Mouse (Mus musculus): ENCODE measurements around the gene Nol9.
"Not testable (repeated sequence)": the region's sequence is repeated elsewhere in the genome, so short reads cannot be mapped to it uniquely, and the experiment has no call there.

Nol9 gene

DNA sequence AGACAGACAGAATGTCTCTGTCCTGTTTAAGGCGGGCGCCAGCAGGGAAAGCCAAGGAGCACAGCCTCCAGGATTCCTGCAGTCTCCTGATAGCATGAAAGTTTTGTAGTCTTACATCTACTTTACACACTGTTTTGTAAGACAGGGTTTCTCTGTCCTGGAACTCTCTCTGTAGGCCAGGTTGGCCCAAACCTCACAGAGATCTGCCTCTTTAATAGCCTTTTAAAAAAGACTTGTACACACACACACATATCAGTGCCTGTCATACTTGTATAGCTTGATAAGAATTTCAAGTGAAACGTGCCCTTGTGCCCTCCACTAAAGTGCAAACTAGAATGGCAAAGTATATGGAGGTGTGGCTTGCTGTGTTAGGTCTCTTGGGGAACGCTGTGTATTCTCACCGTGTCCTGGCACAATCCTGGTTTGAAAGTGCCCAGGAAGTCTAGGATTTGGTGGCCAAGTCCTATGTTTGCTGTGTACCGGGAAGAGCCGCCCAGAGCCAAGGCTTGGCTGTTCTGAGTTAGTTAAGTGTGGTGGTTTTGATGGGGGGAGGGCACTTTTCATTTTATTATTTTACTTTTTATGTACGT, 27.9 kb upstream of the Nol9 start:
- no peak for DNase-seq

DNA sequence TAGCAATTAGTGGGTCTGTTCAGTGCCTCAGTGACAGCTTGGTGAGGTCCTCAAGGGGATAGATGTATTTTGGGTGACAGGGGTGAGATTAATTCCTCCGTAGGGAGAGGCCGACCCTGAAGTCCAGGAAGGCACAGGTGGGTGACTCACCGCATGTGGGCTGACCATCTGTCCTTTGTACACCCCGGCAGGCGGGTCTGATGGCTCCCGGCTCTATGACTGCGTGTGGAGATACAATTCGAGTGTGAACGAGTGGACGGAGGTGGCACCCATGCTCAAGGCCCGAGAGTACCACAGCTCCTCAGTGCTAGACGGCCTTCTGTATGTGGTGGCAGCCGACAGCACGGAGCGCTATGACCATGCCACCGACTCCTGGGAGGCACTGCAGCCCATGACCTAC, 27.0 kb upstream of the Nol9 start:
- no peak for DNase-seq

DNA sequence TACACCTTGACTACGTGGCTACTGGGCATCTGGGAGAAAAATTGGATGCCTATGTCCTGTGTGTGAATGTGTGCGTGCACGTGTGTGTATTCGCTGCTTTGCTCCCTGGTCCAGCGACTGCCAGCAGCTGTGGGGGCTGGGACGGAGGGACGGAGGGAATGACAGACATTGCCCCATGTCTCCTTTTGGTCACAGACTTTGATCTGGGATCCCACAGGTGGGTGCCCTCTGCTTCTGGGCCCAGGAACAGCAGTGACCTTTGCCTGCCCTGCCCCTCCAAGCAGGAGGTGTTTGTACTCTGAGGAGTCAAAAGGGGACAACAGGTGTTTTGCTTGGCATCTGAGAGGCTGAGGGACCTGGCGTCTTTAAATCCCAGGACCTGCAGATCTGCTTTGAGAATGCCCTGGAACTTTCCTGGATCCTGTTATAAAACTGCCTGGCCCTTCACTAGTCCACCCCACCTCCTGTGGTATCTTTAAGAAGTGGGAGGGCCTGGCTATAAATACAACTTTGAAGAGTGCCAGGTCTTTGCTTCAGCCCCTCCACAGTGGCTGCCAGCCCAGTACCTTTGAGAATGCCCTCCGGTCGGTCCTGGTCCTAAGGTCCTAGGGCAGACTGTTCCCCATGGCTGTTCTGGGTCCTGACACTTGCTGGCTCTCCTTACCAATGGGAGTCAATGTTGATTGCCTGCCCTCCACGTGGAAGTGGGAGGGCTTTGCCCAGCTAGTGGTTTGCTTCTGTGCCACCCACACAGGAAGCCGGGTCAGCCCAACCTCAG, 25.9 kb upstream of the Nol9 start:
- no peak for DNase-seq

DNA sequence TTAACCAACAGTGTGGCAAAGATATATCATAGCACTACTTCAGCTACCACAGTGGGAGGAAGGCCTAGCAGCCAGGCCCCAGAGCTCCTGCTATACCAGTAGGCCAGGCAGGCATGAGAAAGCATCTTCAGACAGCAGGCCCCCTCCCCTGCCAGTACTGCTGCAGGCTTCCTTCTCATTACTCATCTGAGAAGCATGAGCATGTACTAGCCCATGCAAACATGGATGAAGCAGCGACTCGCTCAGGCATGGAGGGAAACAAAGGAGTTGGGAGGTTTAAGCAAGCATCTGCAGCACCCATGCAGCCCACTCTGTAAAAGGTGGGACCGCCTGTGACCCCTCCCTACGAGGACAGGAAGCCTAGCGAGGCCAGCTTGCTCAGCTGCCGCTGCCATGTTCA, 20.0 kb upstream of the Nol9 start:
- DNase-seq = no peak

DNA sequence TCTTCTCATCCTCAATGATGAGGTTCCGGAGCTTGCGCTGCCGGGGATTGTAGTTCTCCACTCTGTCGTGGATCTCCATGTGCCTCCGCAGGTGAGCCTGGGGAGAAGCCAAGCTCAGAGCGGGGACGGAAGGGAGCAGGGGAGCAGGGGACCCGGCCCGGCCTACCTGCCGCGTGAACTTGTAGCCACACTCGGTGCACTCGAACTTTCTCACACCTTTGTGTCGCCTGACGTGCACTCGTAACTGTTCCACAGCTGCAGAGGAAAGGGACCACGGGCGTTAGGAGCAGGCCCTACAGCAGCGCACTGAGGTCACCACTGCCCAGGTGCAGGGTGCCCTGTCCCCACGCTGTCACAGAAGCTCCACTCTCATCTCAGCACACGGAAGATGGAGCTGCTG, 19.1 kb upstream of the Nol9 start:
- DNase-seq = no peak

DNA sequence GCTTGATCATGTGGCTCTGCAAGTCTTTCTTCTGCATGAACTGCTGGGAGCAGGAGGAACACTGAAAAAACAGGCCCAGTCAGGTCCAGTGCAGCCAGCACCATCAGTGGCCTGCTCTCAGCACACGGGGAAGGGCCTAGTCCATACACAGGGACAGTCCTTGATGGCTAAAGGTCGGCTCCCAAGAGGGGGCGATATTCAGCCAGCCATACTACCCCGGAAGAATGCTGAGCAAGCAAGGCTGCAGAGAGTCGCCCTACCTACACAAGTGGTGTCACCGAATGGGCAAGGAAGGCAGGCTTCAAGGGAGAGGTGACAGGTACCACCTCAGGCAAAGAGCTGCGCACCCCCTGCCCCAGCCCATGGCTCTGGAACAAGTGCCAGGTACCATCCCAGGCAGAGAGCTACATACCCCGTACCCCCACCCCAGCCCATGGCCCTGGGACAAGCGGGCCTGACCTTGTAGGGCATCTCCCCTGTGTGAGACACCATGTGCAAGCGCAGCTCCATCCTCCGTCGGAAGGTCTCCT, 17.5 kb upstream of the Nol9 start:
- DNase-seq = no peak

DNA sequence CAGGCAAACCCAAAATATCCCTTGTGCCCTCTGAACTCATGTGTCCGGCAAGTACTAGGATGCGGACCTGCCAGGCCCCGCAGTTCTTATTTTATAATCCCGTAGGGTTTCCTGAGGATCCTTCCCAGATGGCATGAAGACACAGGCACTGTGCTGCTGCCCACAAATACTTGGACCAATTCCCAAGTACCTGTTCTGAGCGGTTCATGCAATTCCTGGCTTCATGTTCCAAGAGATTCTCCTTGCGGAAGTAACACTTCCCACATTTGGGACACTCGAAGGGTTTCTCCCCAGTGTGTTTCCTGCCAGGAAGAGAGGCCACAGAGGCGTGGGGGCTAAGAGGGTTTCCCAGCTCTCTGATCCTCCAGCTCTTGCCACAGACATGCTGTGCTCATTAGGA, 16.6 kb upstream of the Nol9 start:
- no peak for DNase-seq

DNA sequence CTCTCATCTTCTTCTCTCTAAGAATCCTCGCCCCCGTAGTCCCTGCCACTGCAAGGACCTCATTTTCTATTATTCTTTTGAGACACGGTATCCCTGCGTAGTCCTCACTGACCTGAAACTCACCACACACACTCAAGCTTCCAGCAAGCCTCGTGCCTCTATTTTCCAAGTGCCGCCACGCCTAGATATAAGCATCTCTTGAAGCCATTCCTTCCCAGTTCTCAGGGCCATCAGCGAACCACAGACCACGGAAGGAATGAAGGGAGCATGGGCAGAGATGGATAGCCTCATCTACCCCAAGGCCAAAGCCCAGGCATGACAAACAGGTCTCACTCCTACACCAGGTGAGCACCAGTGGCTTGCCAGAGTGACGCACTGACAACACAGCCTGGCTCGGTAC, 14.6 kb upstream of the Nol9 start:
- no peak for DNase-seq

DNA sequence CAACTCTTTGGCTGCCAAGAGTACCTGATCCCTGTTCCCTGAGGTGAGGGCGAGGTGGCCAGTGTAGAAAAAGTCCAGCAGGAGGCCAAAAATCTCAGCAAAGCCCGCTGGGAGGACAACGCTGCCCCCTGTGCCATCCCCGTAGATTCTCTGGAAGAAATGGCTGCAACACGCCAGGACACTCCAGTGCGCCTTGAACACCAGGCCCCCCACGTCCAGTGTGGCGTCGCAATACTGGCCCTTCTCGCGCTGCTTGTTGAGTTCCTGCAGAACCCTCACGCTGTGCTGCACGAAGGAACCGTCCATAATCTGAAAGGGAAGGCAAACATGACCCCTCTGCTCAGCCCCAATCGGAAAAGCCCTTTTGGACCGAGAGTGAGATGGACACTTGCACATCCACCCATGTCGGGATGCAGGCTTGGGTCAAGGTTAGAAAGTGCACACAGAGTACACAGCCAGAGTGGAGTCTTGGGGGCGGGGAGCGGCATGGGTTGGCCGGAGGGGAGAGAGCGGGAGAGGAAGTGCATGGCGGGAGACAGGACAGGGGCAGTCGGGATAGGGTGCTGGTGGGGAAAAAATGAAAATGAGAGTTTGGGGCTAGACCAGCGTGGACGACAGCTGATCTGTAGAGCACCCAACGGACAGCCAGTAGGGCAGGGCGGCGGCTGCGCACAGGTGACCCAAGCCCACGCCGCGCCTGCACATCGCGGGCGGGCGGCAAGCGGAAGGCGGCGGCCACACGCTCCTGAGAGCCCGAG, 12.2 kb upstream of the Nol9 start:
- DNase-seq = peak; percentile 68

DNA sequence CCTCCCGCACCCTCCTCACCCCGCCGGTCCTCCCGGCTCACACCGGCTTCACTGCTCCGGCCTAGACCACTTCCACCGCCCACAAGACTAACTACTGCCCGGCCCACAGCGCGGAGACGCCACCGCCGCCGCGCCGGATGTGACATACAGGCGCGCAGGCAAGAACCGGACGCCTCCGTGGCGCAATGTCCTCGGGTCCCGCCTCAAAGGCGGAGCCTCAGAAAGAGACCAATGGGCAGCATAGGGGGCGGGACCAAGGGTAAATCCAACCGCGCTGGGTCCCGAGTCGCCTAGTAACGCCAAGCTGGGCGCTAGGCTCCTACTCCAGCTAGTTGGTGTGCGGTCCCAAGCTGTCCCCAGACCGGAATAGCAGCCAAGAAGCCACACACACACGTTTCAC, 11.6 kb upstream of the Nol9 start, which contains the start of gene Zbtb48:
TSS of gene Zbtb48 (minus strand) at position 148 of the 400 bp plus-strand sequence.
- peak; percentile 97 for DNase-seq

DNA sequence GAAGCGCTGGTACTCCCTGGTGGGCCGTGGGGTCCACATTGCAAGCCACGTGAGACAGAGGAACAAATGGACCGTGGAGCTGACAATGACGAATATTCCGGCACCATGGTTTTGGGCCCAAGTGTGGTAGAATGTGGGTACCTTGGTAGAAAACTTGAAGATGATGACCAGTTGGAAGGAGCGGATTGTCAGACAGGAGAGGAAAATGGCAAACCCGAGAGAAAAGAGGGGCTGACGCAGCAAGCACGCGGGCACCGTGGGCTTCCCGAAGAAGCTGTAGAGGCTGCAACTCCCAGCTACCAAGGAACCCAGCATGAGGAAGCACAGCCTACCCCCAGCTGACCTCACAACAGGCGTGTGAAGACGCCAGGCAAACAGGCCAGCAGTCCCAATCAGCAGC, 10.7 kb upstream of the Nol9 start:
- DNase-seq = no peak

DNA sequence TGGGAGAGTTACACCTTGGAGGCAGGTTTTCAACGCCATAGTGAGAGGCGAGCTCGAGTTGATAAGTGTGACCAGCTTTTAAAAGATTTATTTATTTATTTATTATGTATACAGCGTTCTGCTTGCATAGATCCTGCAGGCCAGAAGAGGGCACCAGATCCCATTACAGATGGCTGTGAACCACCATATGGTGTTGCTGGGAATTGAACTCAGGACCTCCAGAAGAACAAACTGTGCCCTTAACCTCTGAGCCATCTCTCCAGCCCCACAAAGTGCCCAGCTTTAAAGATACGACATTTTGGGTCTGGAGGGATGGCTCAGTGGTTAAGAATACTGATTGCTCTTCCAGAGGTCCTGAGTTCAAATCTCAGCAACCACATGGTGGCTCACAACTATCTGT, 10.0 kb upstream of the Nol9 start:
- no peak for DNase-seq

DNA sequence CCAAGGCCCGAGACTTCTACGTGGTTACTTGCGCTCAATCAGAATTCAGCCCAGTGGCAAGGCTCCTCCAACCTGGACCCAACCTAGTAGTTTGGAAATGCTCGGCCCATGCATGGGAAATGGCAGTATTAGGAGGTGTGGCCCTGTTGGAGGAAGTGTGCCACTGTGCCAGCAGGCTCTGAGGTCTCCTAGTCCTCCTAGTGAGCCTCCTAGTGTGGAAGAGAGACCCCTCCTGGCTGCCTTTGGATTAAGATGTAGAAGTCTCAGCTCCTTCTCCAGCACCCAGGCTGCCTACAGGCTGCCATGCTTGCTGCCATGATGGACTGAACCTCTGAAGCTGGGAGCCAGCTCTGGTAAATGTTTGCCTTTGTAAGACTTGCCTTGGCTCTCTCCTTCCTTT, 9.1 kb upstream of the Nol9 start:
- no peak for DNase-seq

DNA sequence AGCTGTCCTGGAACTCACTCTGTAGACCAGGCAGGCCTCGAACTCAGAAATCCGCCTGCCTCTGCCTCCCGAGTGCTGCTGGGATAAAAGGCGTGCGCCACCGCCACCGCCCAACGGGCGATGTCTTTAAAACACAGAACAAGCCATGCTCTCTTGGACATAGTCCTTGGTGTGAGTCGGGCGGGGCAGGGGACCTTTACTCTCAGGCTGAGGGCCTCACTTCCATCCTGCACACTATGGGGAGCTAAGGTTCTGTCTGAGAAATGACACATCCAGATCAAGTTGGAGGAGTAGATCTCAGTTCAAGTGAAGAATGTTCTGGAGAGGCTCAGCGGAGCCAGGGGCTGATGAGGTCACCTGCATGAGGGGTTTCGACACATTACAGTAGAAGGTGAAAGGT, 6.2 kb upstream of the Nol9 start:
- DNase-seq = no peak

DNA sequence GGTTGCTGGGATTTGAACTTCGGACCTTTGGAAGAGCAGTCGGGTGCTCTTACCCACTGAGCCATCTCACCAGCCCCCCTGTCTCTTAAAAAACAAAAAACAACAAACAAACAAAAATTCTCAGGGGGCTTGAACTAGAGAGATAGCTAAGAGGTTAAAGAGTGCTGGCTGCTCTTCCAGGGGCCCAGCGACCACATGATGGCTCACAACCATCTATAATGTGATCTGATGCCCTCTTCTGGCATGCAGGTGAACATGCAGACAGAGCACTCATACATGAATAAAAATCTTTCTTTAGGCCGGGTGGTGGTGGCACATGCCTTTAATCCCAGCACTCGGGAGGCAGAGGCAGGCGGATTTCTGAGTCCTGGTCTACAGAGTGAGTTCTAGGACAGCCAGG, 2.7 kb upstream of the Nol9 start:
- not testable (repeated sequence) for DNase-seq

DNA sequence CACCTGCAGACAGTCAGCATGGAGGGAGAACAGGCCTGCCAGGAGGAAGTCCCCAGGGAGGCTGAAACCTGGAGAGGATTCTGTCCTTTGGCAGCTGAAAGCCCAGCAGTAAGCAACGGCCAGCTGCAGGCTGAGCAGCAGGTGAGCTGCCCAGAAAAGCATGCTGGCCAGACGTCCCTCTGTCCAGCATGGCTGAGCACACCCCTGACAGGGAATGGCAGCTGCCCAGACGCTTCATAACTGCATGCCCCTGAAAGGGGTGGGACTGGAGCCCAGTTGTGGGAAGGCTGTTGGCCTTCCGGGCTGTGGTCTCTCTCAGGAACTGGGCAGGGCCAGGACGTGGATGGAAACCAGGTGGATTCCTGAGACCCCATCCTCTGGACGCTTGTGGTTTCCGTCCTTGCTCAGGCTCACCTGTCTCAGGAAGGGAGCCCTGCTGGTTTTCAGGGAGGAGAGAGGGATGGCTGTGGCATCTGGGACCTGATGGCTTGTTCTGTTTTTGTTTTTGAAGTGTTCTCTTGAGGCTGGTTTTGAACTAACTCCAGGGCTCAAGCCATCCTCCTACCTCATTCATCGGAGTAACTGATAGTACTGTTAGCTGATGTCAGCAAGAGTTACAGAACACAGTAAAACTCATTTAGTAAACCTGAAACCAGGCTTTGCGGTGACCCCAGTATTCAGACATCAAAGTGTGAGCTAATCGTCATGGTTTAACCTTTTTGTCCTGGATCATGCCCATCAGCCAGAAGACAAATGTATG, 716 bp upstream of the Nol9 start, which contains the start of gene Tas1r1:
TSS of gene Tas1r1 (minus strand) at position 344 of the 760 bp plus-strand sequence.
- DNase-seq = no peak

DNA sequence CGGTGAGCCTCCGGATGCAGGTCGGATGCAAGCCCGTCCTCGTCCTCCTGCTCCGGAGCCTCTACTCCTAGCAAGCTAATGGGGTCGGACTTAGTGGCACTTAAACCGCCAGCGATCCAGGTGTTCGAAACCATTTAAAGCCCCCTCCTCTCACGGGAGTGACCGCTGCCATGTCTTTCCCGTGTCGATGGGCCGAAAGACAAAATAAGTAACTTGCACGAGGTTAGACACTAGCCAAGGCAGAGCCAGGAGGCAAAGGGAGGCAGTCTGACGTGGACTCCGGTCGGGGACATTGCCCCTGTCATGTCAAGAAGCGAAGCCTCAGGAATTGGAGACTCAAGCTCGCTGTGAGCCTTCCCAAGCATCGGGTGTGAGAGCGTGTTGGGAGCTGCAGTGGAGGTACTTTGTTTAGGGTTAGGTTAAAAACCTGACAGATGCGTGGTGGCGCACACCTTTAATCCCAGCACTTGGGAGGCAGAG, 750 bp downstream of the Nol9 start:
- no peak for DNase-seq

DNA sequence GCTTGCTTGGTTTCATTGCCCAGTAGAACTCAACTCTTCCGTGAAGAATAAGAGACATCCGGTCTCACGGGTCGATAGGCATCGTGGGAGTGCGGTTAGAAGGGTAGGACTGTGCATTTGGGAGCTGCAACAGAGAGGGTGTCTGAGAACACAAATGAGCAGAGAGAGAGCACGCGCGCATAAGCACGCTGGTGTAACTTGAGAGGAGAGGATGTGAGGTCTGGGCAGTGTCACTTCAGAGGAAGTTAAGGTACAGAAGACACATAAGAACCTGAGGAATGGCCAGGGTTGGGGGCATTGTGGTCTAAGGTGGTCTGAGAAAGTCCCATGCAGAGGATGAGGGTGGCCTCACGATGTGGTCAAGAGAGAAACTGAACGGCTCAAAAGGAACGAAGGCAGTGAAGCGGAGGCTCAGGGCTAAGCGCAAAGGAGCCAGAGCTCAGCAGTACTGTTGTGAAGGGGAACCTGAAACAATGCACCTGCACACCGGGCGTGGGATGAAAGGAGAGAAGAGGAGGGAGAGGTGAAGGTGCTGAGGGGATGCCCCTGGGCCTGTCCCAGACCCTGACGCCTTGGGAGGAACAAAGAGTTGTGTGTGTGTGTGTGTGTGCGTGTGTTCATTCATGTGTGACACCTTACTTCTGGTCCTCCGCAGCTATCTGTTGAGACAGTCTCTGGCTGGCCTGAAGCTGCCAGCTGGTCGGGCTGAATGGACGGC, 3.0 kb downstream of the Nol9 start:
- no peak for DNase-seq

DNA sequence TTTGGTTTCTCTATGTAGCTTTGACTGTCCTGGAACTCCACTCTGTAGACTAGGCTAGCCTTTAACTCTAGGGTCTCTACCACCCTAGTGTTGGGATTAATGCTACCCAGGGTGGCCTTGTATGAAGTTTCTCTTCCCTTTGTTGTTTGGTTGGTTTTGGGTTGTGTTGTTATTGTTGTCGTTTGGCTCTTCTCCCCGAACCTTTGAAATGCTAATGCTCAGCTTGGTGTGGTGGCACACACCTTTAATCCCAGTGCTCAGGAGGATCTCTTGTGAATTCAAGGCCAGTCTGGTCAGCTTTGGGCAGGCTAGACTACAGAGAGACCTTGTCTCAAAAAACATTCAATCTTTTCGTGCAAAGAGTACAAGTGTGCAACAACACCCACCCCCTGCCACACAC, 4.0 kb downstream of the Nol9 start:
- DNase-seq = no peak

DNA sequence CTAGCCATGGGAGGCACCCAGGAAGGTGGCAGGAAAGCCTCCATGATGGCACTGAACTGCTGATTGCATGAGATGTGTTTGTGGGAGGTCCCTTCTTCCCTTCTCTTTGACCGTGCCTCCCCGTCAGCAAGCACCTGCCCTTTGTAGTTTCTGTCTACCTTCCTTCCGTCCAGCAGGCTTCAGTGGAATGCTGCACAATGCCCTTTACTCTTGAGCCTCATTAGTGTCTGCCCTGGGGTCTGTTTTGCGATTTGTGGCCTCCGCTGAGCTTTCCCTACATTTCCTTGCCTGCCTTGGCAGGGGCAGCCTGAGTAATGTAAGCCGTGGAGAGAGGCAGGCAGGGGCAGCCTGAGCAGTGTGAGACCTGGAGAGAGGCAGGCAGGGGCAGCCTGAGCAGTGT, 5.5 kb downstream of the Nol9 start:
- DNase-seq = no peak

DNA sequence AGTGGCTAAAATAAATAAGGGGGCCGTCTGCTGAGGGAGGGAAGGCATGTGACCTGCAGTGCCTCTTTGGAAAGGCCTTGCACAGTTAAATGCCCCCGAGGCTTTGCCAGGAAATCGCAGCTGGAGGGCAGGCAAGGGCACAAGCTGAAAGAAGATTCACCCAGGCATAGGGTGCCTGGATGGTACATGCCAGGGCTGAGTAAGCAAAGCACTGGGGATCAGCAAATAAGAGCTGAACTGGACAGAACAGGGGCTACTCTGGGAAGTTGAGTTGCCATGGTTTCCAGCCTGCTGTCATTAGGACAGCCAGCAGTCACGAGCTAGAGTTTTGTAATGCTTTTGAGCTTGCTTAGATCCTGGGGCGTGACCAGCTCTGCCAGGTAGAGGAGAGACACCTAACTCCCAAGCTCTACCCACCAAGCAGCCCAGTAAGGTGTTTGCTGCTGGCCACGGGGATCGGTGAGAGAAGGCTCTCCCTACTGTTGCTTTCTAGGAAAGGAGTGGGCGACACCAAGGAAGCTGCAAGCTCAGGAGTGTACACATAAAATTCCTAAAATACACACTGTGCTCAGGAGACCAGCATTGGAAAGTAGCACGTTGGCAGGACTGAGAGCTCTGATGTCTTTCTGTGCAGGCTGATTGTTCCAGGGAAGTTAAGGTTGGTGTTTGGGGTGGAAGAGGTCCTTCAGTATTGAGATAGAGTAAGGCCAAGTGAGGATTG, 23.4 kb downstream of the Nol9 start:
- no peak for DNase-seq

All from liver (tissue).